Mouse (Mus musculus): ENCODE results near the gene Hck. TPM values are rescaled to one million over a fixed set of nuclear protein-coding genes. Genes with fewer than 3 reads are reported as not detected.

Gene Hck
- polyA plus RNA-seq (2014; fragmentation: Nextera tagmentation; extraction: Ambion mirVana) = 1.4 TPM in 2 replicates

GRCm38 (mm10) chr2:153108313-153109264 is at the start of gene Hck:
Gene Hck, plus strand, starts transcription at chr2:153108468.
- WGBS = 2% methylated on average over 50 of the region's 52 CpGs
- H3K4me2 ChIP-seq (ENCODE audit: low read depth, severe bottlenecking) = peak within 1 kb of the TSS; percentile 58

DNA sequence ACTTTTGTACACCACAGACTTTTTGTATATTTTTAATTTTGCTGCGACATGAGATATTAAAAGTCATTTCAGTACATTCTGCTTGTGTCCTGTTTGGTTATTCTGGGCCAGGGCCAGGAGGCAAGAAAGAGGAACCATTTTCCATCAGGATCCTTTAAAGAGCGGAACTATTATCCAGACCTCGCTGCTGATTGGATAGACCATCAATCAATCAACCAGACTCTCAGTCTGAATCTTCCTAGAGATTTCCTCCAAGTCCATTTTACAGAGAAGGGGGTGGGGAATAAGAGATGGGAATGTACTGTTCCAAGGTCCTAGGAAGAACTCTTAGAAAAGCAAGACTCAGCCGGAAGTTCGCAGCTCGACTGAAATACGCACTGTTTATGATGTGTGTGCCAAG is 48.1 kb upstream of the Hck start:
- no peak overlapping the region for H3K4me3 ChIP-seq (ENCODE audit: low read depth, low read length)
- H3K9ac ChIP-seq (ENCODE audit: low read length) = no peak overlapping the region
- H3K27me3 ChIP-seq (ENCODE audit: control insufficient read depth, insufficient read depth, low read length) = no peaks in the 10 kb centered on the region
- WGBS = 93% methylated on average over 7 of the region's 7 CpGs
- no peak overlapping the region for H3K27ac ChIP-seq (replicated peaks; ENCODE audit: low read depth, low read length)
- H3K4me1 ChIP-seq (ENCODE audit: control insufficient read depth, insufficient read depth, low read length) = no peaks in the 10 kb centered on the region
- no peaks in the 10 kb centered on the region for H3K36me3 ChIP-seq (ENCODE audit: control insufficient read depth, insufficient read depth, low read length)
- ATAC-seq (ENCODE audit: insufficient number of reproducible peaks, low FRiP score, low TSS enrichment, low read depth) (no peak), DNase-seq (ENCODE audit: low spot score) (no peak)
- no peak overlapping the region for H3K4me2 ChIP-seq (ENCODE audit: low read depth, severe bottlenecking)
- no peaks in the 10 kb centered on the region for H3K9me3 ChIP-seq (ENCODE audit: control insufficient read depth, low read length)

More at GRCm38 (mm10) chr2:153108313-153109264, at the start of gene Hck:
- no peak within 1 kb of the TSS; the same call in 1 of the 2 replicates for H3K9ac ChIP-seq (ENCODE audit: low read length)
- peaks cover 7% of the 10 kb centered on the region; the same call in 1 of the 2 replicates for H3K4me1 ChIP-seq (ENCODE audit: control insufficient read depth, insufficient read depth, low read length)
- H3K36me3 ChIP-seq (ENCODE audit: control insufficient read depth, insufficient read depth, low read length) = no peaks in the 10 kb centered on the region
- peaks cover 38% of the 10 kb centered on the region for H3K27me3 ChIP-seq (ENCODE audit: control insufficient read depth, insufficient read depth, low read length)
- ATAC-seq (ENCODE audit: insufficient number of reproducible peaks, low FRiP score, low TSS enrichment, low read depth) = peak; percentile 6; the same call in 1 of the 2 replicates
- H3K4me3 ChIP-seq (ENCODE audit: low read depth, low read length) = peak within 1 kb of the TSS; percentile 28
- H3K9me3 ChIP-seq (ENCODE audit: control insufficient read depth, low read length) = no peaks in the 10 kb centered on the region
- peak; percentile 38 for DNase-seq (ENCODE audit: low spot score)
- no peak within 1 kb of the TSS for H3K27ac ChIP-seq (replicated peaks; ENCODE audit: low read depth, low read length)

DNA sequence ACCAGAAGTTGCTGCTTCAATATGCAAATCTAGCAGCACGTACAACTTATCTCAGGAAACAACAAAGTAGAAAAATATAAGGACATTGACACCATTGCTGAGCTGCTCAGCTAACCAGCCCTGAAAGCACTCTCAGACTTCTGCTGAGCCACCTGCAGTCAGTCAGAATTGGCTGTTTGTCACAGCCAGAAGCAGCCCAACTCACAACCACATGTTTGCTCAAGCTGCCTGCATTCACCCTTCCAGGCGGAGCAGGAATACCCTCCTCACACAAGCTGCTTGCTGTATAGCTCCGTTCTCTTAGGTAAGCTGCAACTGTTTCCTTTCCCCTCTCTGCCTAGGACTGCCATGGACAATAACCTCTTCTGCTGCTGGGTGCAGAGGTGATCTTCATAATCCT is 44.9 kb upstream of the Hck start:
- H3K4me3 ChIP-seq (ENCODE audit: low read depth, low read length) = no peak overlapping the region
- 54% methylated on average over 3 of the region's 3 CpGs for WGBS

DNA sequence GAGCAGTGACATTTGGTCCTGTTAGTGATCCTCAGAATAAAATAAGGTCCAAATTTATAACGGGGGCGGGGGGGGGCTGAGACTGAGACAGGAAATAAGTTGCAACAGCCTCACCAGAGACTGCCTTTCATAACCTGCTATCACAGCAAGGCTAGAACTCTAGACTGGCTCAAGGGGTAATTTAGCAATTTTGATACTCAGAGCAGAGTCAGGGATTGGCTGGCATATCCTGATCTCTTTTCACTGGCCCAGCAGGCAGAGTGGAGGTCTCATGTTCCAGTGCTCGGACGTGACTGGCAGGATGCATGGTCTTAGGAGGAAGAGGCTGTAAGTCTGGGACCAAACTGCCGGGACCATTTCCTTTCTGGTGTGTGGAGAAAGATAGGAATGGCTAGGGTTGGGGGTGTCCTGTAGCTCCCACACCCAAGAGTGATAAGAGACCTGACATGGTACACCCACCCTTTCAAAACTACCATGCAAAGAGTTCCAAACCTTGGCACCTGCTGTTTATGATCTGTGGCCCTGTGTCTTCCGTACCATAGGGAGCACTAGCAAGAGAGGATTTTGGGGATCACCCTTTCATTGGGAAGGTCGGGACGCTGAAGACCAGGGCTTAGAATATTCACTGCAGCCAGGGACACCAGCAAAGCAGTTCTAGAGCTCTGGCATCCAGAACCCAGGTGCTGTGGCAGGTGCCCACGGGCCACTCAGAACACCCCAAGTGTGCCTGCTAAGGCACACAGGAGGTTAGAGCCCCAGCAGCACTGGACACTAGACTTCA is 43.9 kb upstream of the Hck start:
- ATAC-seq (ENCODE audit: insufficient number of reproducible peaks, low FRiP score, low TSS enrichment, low read depth) (no peak), DNase-seq (ENCODE audit: low spot score) (no peak)
- WGBS = 74% methylated on average over 9 of the region's 9 CpGs
- Histone ChIP-seq H3K4me2 (ENCODE audit: low read depth, severe bottlenecking) (no peak overlapping the region), H3K9ac (ENCODE audit: low read length) (no peak overlapping the region), H3K4me1 (ENCODE audit: control insufficient read depth, insufficient read depth, low read length) (no peaks in the 10 kb centered on the region), H3K36me3 (ENCODE audit: control insufficient read depth, insufficient read depth, low read length) (no peaks in the 10 kb centered on the region), H3K27me3 (ENCODE audit: control insufficient read depth, insufficient read depth, low read length) (peaks cover 12% of the 10 kb centered on the region), H3K4me3 (ENCODE audit: low read depth, low read length) (no peak overlapping the region), H3K27ac (replicated peaks; ENCODE audit: low read depth, low read length) (no peak overlapping the region), H3K9me3 (ENCODE audit: control insufficient read depth, low read length) (no peaks in the 10 kb centered on the region)

More for the DNA sequence above, 44.9 kb upstream of the Hck start:
- H3K4me1 ChIP-seq (ENCODE audit: control insufficient read depth, insufficient read depth, low read length) = no peaks in the 10 kb centered on the region
- H3K4me2 ChIP-seq (ENCODE audit: low read depth, severe bottlenecking) = no peak overlapping the region
- no peak overlapping the region for H3K27ac ChIP-seq (replicated peaks; ENCODE audit: low read depth, low read length)
- no peak for DNase-seq (ENCODE audit: low spot score)
- no peaks in the 10 kb centered on the region for H3K36me3 ChIP-seq (ENCODE audit: control insufficient read depth, insufficient read depth, low read length)
- no peak overlapping the region for H3K9ac ChIP-seq (ENCODE audit: low read length)
- H3K27me3 ChIP-seq (ENCODE audit: control insufficient read depth, insufficient read depth, low read length) = peaks cover 6% of the 10 kb centered on the region; the same call in 1 of the 2 replicates
- ATAC-seq (ENCODE audit: insufficient number of reproducible peaks, low FRiP score, low TSS enrichment, low read depth) = no peak
- no peaks in the 10 kb centered on the region for H3K9me3 ChIP-seq (ENCODE audit: control insufficient read depth, low read length)

DNA sequence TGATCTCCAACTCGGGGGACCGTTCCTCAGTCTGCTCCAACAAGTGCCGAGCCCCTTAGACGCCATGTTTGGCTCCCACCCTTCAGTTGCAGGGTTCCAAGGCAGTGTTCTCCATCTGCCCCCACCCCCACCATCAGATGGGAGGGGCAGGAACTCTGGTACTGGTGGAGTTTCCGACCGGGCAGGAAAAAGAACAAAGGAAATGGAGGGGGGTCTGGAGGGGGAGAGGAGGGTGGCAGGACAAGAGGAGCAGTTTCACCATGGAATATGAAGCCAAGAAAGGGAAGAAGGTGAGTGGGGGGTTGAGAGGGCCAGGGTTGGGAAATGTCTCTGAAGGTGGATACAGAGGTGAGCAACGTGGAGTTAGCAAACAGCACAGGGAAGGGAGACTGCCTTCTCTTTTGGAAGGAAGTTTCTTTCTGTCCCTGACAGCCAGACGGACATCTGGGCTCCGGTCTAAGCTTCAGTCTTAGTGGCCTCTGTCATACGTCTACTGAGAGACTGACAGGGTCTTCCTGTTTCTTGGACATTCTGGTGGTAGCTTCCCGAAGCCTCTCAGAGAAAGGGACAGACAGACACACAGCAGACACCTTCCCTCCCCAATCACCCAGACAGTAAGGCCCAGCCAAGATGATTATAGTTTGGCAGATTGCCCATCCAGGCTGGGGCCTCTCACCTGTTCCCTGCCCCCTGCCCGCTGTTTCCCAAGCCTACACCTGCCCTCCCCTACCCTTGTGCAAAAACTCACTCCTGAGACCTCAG is 42.3 kb upstream of the Hck start, which contains the start of gene Ccm2l:
Gene Ccm2l (plus strand): TSS at position 209 of the 762 bp plus-strand sequence.
- Histone ChIP-seq H3K27ac (replicated peaks; ENCODE audit: low read depth, low read length) (no peak within 1 kb of the TSS), H3K27me3 (ENCODE audit: control insufficient read depth, insufficient read depth, low read length) (peaks cover 28% of the 10 kb centered on the region), H3K9me3 (ENCODE audit: control insufficient read depth, low read length) (no peaks in the 10 kb centered on the region), H3K4me1 (ENCODE audit: control insufficient read depth, insufficient read depth, low read length) (no peaks in the 10 kb centered on the region), H3K36me3 (ENCODE audit: control insufficient read depth, insufficient read depth, low read length) (no peaks in the 10 kb centered on the region), H3K4me2 (ENCODE audit: low read depth, severe bottlenecking) (no peak within 1 kb of the TSS), H3K4me3 (ENCODE audit: low read depth, low read length) (no peak within 1 kb of the TSS), H3K9ac (ENCODE audit: low read length) (no peak within 1 kb of the TSS)
- ATAC-seq (ENCODE audit: insufficient number of reproducible peaks, low FRiP score, low TSS enrichment, low read depth) (no peak), DNase-seq (ENCODE audit: low spot score) (no peak)
- 43% methylated on average over 12 of the region's 12 CpGs for WGBS

DNA sequence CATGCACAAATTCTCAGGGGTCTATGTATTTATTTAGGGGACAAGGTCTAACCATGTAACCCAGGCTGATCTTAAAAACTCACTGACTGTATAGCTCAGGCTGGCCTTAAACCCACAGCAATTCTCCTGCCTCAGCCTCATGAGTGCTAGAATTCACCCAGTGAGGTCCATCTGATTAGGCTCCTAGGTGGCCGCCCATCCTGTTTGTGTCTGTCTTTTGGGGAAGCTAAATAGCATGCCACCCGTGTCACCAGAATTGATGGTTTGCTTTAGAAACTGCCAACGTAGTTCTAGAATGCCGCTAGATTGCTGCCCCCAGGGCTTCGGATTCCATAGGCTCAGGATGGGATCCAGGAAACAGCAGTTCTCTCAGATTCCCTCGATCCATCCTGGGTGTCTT is 41.3 kb upstream of the Hck start:
- peaks cover 38% of the 10 kb centered on the region for H3K27me3 ChIP-seq (ENCODE audit: control insufficient read depth, insufficient read depth, low read length)
- DNase-seq (ENCODE audit: low spot score) = no peak

DNA sequence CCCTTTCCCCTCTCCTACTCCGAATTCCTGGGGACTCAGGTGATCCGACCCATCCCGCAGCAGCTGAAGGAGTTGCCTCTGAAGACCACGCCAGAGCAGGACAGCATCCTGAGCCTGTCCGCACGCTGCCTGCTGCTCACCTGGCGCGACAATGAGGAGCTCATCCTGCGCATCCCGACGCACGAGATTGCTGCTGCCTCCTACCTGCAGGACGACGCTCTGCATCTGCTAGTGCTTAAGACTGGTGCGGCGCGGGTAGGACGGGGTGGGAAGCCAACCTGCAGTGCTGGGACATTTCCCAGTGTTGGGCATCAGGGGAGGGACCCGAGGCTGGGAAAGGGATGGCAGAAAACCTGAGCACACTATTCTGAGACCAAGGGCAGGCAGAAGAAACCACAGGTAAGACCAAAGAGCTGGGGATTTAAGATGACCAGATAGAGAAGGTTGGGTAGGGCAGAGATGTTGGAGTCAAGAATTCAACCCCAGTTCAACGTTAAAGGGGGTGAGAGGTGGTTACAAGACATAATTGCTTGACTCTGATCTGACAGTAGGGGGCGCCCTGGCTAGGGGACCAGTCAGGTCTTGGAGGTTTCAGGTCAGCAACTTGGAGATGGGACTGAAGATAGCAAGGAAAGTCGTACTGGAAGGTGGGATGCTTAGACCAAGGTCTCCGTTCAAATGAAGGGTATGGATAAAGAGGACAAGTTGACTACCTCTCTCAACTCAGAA is 37.3 kb upstream of the Hck start:
- Histone ChIP-seq H3K4me1 (ENCODE audit: control insufficient read depth, insufficient read depth, low read length) (peaks cover 3% of the 10 kb centered on the region; the same call in 1 of the 2 replicates), H3K36me3 (ENCODE audit: control insufficient read depth, insufficient read depth, low read length) (no peaks in the 10 kb centered on the region), H3K4me2 (ENCODE audit: low read depth, severe bottlenecking) (peak overlapping the region; percentile 45; the same call in 1 of the 2 replicates), H3K27ac (replicated peaks; ENCODE audit: low read depth, low read length) (no peak overlapping the region), H3K27me3 (ENCODE audit: control insufficient read depth, insufficient read depth, low read length) (peaks cover 55% of the 10 kb centered on the region), H3K9ac (ENCODE audit: low read length) (no peak overlapping the region), H3K9me3 (ENCODE audit: control insufficient read depth, low read length) (no peaks in the 10 kb centered on the region), H3K4me3 (ENCODE audit: low read depth, low read length) (no peak overlapping the region)
- WGBS = 8% methylated on average over 23 of the region's 23 CpGs
- no peak for ATAC-seq (ENCODE audit: insufficient number of reproducible peaks, low FRiP score, low TSS enrichment, low read depth)
- DNase-seq (ENCODE audit: low spot score) = peak; percentile 36

More for the DNA sequence above, 41.3 kb upstream of the Hck start:
- no peaks in the 10 kb centered on the region for H3K9me3 ChIP-seq (ENCODE audit: control insufficient read depth, low read length)
- no peak overlapping the region for H3K27ac ChIP-seq (replicated peaks; ENCODE audit: low read depth, low read length)
- H3K4me1 ChIP-seq (ENCODE audit: control insufficient read depth, insufficient read depth, low read length) = peaks cover 3% of the 10 kb centered on the region; the same call in 1 of the 2 replicates
- H3K36me3 ChIP-seq (ENCODE audit: control insufficient read depth, insufficient read depth, low read length) = no peaks in the 10 kb centered on the region
- no peak overlapping the region for H3K9ac ChIP-seq (ENCODE audit: low read length)
- 45% methylated on average over 6 of the region's 6 CpGs for WGBS
- H3K4me3 ChIP-seq (ENCODE audit: low read depth, low read length) = no peak overlapping the region
- ATAC-seq (ENCODE audit: insufficient number of reproducible peaks, low FRiP score, low TSS enrichment, low read depth) = no peak
- H3K4me2 ChIP-seq (ENCODE audit: low read depth, severe bottlenecking) = no peak overlapping the region
